Mouse (Mus musculus) lung, postnatal 0 days (tissue): ENCODE results near the gene Exoc7. TPM values are rescaled to one million over a fixed set of nuclear protein-coding genes. Genes with fewer than 3 reads are reported as not detected.

ENCODE experiments used
- ATAC-seq: fragments of 200-750 bp; cut with Nextera tagmentation; 2 replicates; pipeline ENCODE4 v1.8.0; 2017; ENCODE audit warnings: moderate library complexity
- DNase-seq: peaks from one replicate; pipeline ENCODE4 v3.0.0-alpha.2; 2016; ENCODE audit warnings: low spot score
- H3K27ac ChIP-seq: fragments of 300-500 bp; sonication (generic); 2 replicates; pipeline ENCODE4 v1.5.1; 2014; ENCODE audit warnings: antibody characterized with exemption, mild to moderate bottlenecking, low read length, mixed read lengths
- H3K27me3 ChIP-seq: fragments of 300-500 bp; sonication (generic); replicated peaks from 2 replicates; pipeline ENCODE4 v1.6.1; 2014; ENCODE audit warnings: low read length, mixed read lengths; ENCODE audit not compliant: insufficient read depth
- H3K36me3 ChIP-seq: fragments of 300-500 bp; sonication (generic); 2 replicates; pipeline ENCODE4 v1.6.1; 2014; ENCODE audit warnings: low read length, mixed read lengths; ENCODE audit not compliant: insufficient read depth
- H3K4me1 ChIP-seq: fragments of 300-500 bp; sonication (generic); 2 replicates; pipeline ENCODE4 v1.6.1; 2014; ENCODE audit warnings: antibody characterized with exemption, low read depth, low read length, mixed read lengths; ENCODE audit not compliant: insufficient read depth
- H3K4me2 ChIP-seq: fragments of 300-500 bp; sonication (generic); replicated peaks from 2 replicates; pipeline ENCODE4 v1.6.1; 2014; ENCODE audit warnings: low read depth, mild to moderate bottlenecking, low read length, moderate library complexity, mixed read lengths
- H3K4me3 ChIP-seq: fragments of 300-500 bp; sonication (generic); 2 replicates; pipeline ENCODE4 v1.5.1; 2014; ENCODE audit warnings: low read depth, low read length
- H3K9ac ChIP-seq: fragments of 300-500 bp; sonication (generic); replicated peaks from 2 replicates; pipeline ENCODE4 v1.6.1; 2014; ENCODE audit warnings: low read depth, mild to moderate bottlenecking
- H3K9me3 ChIP-seq: fragments of 300-500 bp; sonication (generic); 2 replicates; pipeline ENCODE4 v1.6.1; 2016; ENCODE audit warnings: low read length, mixed read lengths
- CTCF ChIP-seq: IDR thresholded peaks from 2 replicates; pipeline ENCODE4 v1.5.1; 2016; ENCODE audit warnings: antibody characterized with exemption, mild to moderate bottlenecking
- EP300 ChIP-seq: IDR thresholded peaks from 2 replicates; pipeline ENCODE4 v1.6.1; 2016; ENCODE audit warnings: antibody characterized with exemption, mild to moderate bottlenecking, control low read depth
- WGBS: fragments of 180-500 bp; shearing (Covaris S2); extraction: QIAGEN DNeasy Blood & Tissue Kit; methylation state at CpG from one replicate; pipeline ENCODE4 v1.1.7; 2014; 5-methylcytosine and 5-hydroxymethylcytosine counted together
- polyA plus RNA-seq: library from polyadenylated mRNA; unstranded; fragments of >200 nt; fragmentation: Nextera tagmentation; extraction: Ambion mirVana; gene quantifications from 2 replicates; pipeline ENCODE4 v1.2.1, GENCODE M21; 2015

Exoc7 gene
- polyA plus RNA-seq, 1 experiment from 2014 or later = 41.9 TPM

DNA sequence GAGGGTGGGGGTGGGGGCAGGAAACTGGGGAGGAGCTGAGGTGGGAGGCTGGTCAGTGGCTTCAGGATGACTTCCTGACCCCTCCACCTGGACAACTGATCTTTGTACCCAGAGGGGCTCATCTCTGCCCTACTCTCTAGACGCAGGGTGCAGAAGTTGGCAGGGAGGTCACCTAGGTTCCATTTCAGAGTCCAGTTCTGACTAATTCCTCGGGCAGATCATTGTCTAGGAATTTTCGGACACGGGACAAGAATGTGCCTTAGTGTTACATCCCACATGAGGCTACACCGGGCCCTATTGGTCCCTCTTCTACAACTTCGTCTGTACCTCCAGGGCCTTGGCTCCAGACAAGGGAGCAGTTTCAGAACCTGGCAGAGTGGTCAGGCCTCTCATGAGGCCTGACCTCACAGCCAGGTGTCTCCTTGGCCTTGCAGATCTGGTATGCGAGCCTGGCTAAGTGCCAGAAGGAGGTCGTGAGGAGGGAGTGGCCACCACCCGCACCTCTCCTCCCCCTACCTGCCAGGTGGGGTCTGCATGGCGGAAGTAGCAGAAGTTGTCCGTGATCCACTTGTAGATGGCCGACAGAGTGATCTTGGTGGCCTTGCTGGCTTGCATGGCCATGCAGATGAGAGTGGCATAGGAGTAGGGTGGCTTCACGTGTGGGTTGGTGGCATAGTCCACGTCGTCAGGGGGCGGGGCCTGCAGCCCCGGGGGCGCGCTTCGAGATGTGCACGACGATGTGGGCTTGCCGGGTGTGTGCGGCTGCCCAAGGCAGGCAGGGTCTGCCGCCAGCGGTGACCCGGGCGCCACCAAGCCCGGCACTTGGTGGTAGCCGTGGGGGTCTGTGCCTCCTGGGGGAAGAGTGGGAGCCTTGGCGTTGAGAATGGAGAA is 26.7 kb upstream of the Exoc7 start:
- no peak overlapping the region for H3K9ac ChIP-seq
- no peak for DNase-seq
- WGBS = 23% methylated on average over 28 of the region's 31 CpGs
- no peak overlapping the region for H3K27ac ChIP-seq
- no peaks in the 10 kb centered on the region for H3K9me3 ChIP-seq
- peak overlapping the region; percentile 66; the same call in 1 of the 2 replicates for H3K4me3 ChIP-seq
- no peaks in the 10 kb centered on the region for H3K36me3 ChIP-seq
- peak overlapping the region; percentile 100 for H3K4me2 ChIP-seq
- no peak for TF ChIP-seq EP300
- no peak for TF ChIP-seq CTCF
- no peak for ATAC-seq
- H3K27me3 ChIP-seq = peaks cover 12% of the 10 kb centered on the region
- peaks cover 16% of the 10 kb centered on the region; the same call in 1 of the 2 replicates for H3K4me1 ChIP-seq

DNA sequence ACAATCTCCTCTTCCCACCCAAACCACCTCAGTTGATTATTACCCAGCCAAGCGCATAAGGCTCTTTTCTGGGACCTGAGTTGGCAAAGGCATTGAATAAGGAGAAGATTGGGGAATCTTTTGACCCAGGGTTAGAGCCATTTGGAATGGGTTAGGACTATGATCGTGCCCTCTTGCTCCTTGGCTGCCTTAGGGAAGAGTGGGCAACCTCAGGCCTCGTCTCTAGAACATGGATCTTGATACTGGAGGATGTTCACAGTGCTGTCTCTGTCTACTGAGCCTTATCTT is 25.9 kb upstream of the Exoc7 start:
- Histone ChIP-seq H3K4me2 (no peak overlapping the region), H3K36me3 (no peaks in the 10 kb centered on the region), H3K27ac (no peak overlapping the region), H3K4me3 (no peak overlapping the region), H3K27me3 (peaks cover 12% of the 10 kb centered on the region), H3K9me3 (no peaks in the 10 kb centered on the region), H3K9ac (no peak overlapping the region), H3K4me1 (peaks cover 16% of the 10 kb centered on the region; the same call in 1 of the 2 replicates)
- no peak for DNase-seq
- no peak for TF ChIP-seq CTCF
- no peak for TF ChIP-seq EP300
- WGBS = 92% methylated on average over 3 of the region's 3 CpGs
- ATAC-seq = no peak

- Histone ChIP-seq H3K4me3 (no peak overlapping the region), H3K4me1 (peaks cover 16% of the 10 kb centered on the region; the same call in 1 of the 2 replicates), H3K4me2 (no peak overlapping the region), H3K9me3 (no peaks in the 10 kb centered on the region), H3K27ac (no peak overlapping the region), H3K9ac (no peak overlapping the region), H3K27me3 (peaks cover 12% of the 10 kb centered on the region), H3K36me3 (no peaks in the 10 kb centered on the region)
- TF ChIP-seq CTCF (no peak), EP300 (no peak)
- DNase-seq (no peak), ATAC-seq (no peak)
- WGBS = 49% methylated on average over 14 of the region's 19 CpGs
These were observed 25.4 kb upstream of the Exoc7 start for GRCm38 (mm10) chr11:116332232-116332982.

- H3K9me3 ChIP-seq = no peaks in the 10 kb centered on the region
- peaks cover 12% of the 10 kb centered on the region for H3K27me3 ChIP-seq
- DNase-seq (no peak), ATAC-seq (peak; percentile 5; the same call in 1 of the 2 replicates)
- no peak overlapping the region for H3K27ac ChIP-seq
- TF ChIP-seq EP300 (no peak), CTCF (no peak)
- no peak overlapping the region for H3K4me2 ChIP-seq
- no peak overlapping the region for H3K4me3 ChIP-seq
- H3K9ac ChIP-seq = no peak overlapping the region
- peaks cover 11% of the 10 kb centered on the region; the same call in 1 of the 2 replicates for H3K4me1 ChIP-seq
- H3K36me3 ChIP-seq = no peaks in the 10 kb centered on the region
- WGBS = 47% methylated on average over 6 of the region's 7 CpGs
These were observed 23.1 kb upstream of the Exoc7 start for GRCm38 (mm10) chr11:116330211-116330518.

GRCm38 (mm10) chr11:116329314-116330210 is 22.5 kb upstream of the Exoc7 start:
- H3K4me1 ChIP-seq = 0 out of 2 replicates have a peak, but pooled peaks cover 6% of the 10 kb centered on the region
- 53% methylated on average over 18 of the region's 18 CpGs for WGBS
- ATAC-seq = peak; percentile 31
- no peak overlapping the region for H3K4me3 ChIP-seq
- H3K4me2 ChIP-seq = no peak overlapping the region
- no peak overlapping the region for H3K9ac ChIP-seq
- no peaks in the 10 kb centered on the region for H3K9me3 ChIP-seq
- peaks cover 7% of the 10 kb centered on the region for H3K27me3 ChIP-seq
- H3K27ac ChIP-seq = no peak overlapping the region
- no peak for DNase-seq
- TF ChIP-seq CTCF (no peak), EP300 (no peak)
- no peaks in the 10 kb centered on the region for H3K36me3 ChIP-seq
